Mouse (Mus musculus) kidney, postnatal 4 days (tissue): ENCODE results near the gene S100g.

Experiments used
- DNase-seq, 2 experiments: peaks; one replicate each; pipeline ENCODE4 v3.0.0; 2021; ENCODE audit warnings: mixed read lengths in 2 of 2

S100g gene

DNA sequence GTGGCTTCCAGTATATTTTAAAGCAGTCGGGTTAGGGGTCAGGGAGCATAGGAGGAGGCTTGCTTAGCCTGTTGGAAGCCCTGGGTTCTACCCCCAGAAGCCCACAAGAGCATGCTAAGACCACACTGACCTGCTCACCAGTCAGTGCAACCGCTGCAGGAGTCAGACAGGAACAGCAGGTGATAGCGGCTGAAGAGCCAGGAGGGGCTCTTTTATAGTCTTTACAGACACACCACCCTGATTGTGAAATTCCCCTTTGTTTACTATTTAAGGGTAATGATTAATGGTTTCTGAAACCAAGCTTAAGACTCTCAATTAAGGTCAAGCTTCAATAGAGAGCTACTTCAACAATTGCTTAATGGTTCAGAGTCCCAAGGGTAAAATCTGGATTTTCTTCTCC, at the start of gene S100g:
Gene S100g (minus strand): TSS at position 217 of the 400 bp plus-strand sequence.
- peak in 1 of 2 experiments; percentile 17 for DNase-seq

DNA sequence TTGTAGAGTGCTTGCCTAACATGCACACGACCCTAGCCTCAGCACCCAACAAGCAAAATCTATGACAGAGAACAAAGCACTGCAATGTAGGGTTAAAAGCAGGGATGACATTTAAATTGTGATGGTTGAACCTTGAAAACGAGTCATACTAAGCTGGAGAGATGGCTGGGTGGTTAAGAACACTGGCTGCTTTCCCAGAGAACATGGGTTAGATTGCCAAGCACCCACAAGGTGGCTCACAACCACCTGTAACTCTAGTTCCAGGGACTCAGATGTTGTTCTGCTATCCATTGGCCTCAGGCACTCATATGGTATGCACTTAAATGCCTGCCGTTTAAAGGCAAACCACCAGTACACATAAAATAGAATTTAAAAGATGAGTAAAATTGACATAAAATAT, 27.7 kb upstream of the S100g start:
- DNase-seq, result no peak

DNA sequence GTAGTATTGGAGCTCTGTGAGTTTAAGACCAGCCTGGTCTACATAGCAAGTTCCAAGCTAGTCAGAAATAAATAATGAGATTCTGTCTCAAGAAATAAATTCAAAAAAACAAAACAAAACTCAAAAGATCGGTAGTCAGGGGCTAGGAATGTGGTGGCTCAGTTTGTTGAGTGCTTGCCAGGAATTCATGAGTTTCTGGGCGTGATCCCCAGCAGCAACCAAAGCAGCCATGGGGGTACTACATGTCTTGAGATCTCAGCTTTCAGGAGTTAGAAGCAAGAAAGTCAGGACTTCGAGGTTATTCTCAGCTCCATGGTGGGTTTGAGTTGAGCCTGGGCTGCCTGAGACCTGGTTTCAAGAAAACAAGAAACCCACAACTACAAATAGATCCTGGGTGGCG, 27.0 kb upstream of the S100g start:
- no peak for DNase-seq

GRCm38 (mm10) chrX:162986876-162987495, 22.6 kb upstream of the S100g start:
- no peak for DNase-seq

DNA sequence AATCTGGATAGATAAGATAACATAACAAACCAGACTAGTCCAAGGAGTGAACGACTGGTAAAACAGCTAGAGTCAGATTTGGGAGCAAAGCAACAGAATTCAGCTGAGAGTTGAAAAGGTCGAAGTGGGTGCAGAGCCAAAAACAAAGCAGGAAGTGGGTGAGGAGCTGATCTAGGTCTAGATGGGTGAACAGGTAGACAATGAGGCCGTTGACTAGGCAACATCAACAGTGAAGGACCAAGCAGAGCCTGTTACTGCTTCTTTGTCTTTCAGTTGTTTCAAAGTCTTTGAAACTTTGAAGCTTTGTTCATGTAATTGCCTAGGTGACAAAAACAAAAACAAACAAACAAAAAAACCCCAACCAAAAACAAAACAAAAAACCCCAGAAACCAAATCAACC, 11.8 kb upstream of the S100g start:
- no peak for DNase-seq

DNA sequence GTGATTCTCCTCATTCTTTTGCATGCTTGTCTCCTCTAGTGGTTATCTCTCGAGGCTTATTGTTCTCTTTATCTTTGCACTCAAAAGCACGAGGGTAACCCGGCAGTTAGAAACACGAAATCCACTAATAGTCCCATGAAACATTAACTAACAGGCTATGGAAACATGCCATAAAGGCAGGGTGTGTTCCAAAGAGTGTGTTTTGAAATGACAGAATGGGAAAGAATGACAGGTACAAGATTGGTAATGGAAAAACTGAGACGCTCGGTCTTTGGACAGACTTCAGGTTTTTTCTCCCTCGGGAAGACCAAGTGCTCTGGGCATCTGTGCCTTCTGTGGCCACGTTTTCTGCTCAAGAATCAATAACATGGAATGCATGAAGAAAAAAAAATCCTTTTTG, 3.1 kb upstream of the S100g start:
- no peak for DNase-seq

DNA sequence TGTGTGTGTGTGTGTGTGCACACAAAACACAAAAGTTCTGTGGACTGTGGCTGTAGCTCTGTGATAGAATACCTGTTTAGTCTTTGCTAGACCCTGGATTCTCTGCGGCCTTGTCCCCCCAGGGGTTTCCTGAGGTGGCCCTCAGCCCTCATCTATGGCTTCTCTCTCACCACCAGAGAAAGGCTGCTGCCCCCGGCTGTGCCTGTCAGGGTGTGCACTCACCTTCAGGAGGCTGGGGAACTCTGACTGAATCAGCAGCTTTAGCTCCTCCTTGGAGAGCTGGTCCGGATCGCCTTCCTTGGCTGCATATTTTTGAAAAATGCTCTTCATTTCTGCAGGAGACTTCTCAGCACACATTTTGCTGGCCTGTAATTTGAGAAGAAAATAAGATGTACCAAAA, 559 bp downstream of the S100g start:
- DNase-seq, result peak; percentile 10 to 18

GRCm38 (mm10) chrX:162957921-162958320, 6.5 kb downstream of the S100g start:
- no peak for DNase-seq

DNA sequence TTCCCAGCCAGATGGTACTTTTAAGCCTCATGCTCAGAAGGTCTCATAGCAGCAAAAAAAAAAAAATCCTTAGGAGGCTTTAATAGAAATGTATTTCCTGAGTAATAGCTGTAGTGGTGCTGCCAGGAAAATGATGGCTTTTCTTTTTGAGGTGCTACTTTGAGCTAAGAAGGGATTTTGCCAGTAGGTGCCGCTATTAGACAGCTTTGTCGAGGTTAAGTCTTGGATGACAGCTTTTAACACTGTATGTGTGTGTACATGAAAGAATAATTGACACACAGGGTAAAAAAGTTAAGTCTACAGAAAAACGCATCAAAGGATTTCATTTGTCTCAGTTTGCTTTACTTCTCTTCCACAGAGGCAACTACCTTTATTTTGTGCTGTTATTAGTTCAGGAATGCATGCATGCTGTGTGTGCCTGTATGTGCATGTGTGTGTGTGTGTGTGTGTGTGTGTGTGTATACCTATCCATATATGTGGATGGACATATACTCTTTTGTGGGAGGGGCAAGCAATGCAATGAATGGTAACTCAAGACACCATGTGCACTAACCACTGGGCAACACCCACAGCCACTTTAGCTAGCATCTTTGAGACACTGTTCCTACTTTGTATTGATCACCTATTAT, 14.5 kb downstream of the S100g start:
- DNase-seq, result peak; percentile 30 to 34

GRCm38 (mm10) chrX:162942027-162942426, 22.4 kb downstream of the S100g start:
- DNase-seq, result no peak

DNA sequence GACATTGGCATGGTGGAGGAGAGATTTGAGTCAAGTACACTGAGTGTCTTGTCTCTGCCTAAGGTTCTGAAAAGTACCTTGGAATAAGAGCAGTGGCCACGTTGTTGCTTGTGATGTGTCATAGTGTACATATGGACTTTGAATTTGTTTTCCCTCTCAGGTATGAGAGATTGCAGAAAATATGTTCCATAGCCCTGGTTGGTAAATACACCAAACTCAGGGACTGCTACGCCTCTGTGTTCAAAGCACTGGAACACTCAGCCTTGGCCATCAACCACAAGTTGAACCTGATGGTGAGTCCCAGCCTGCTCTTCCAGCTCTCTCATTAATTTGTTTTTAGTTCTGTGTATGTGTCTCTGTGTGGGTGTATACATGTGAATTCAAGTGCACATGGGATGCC, 32.9 kb downstream of the S100g start:
- no peak for DNase-seq

DNA sequence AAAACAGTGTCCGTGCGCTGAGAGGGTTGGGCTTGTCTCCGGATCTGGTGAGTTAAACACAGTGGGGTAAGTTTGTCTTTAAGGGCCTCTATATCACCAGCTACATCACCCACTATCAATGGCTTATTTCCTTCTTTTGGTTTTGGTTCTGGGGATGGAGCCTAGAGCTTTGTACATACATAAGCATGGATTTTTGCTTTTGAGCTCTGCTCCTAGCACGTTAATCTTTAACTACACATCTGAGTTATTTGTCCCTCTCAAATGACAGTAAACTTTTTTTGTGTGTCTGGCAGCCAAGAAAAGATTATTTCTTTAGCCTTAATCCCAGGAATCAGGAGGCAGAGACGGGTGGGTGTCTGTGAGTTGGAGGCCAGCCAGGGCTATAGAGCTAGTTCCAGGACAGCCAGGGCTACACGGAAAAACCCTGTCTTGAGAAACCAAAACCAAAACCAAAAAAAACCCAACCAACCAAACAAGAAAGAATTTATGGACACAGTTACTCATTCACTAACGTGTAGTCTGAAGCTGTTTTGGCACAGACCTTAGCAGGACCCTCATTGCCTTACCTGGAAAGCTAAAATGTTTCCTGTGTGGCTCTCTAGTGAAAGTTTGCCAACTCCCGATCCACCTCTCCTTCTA, 42.8 kb downstream of the S100g start:
- peak in 1 of 2 experiments; percentile 2 for DNase-seq

GRCm38 (mm10) chrX:162915697-162916096, 48.7 kb downstream of the S100g start:
- DNase-seq, result peak; percentile 71 to 72

GRCm38 (mm10) chrX:162913651-162914050, 50.7 kb downstream of the S100g start:
- DNase-seq, result no peak
